Mouse (Mus musculus) midbrain, embryonic 14.5 days (tissue): Measurements from ENCODE around the gene Mob1b. TPM values are rescaled to one million over a fixed set of nuclear protein-coding genes. Genes with fewer than 3 reads are reported as not detected.
A peak's percentile ranks its signal among the peaks of the same experiment; 100 is the strongest.

Experiments
- ATAC-seq: fragments of 200-750 bp; cut with Nextera tagmentation; 2 replicates; pipeline ENCODE4 v1.8.0; 2017; ENCODE audit warnings: moderate number of reproducible peaks, moderate library complexity; ENCODE audit not compliant: low FRiP score, low TSS enrichment
- DNase-seq: peaks from one replicate; pipeline ENCODE4 v3.0.0-alpha.2; 2015
- H3K27ac ChIP-seq: fragments of 300-500 bp; sonication (generic); replicated peaks from 2 replicates; pipeline ENCODE4 v1.5.1; 2014; ENCODE audit warnings: mild to moderate bottlenecking, low read depth, low read length, moderate library complexity
- H3K27me3 ChIP-seq: fragments of 300-500 bp; sonication (generic); 2 replicates; pipeline ENCODE4 v1.6.1; 2014; ENCODE audit warnings: low read length, control low read depth, mixed read lengths; ENCODE audit not compliant: control insufficient read depth, insufficient read depth
- H3K36me3 ChIP-seq: fragments of 300-500 bp; sonication (generic); 2 replicates; pipeline ENCODE4 v1.6.1; 2014; ENCODE audit warnings: low read length, control low read depth; ENCODE audit not compliant: control insufficient read depth, insufficient read depth
- H3K4me1 ChIP-seq: fragments of 300-500 bp; sonication (generic); 2 replicates; pipeline ENCODE4 v1.6.1; 2014; ENCODE audit warnings: mild to moderate bottlenecking, antibody characterized with exemption, low read length, control low read depth; ENCODE audit not compliant: control insufficient read depth, insufficient read depth
- H3K4me2 ChIP-seq: fragments of 300-500 bp; sonication (generic); 2 replicates; pipeline ENCODE4 v1.6.1; 2014; ENCODE audit warnings: mild to moderate bottlenecking, low read length, moderate library complexity
- H3K4me3 ChIP-seq: fragments of 300-500 bp; sonication (generic); replicated peaks from 2 replicates; pipeline ENCODE4 v1.5.1; 2014; ENCODE audit warnings: low read depth, low read length
- H3K9ac ChIP-seq: fragments of 300-500 bp; sonication (generic); replicated peaks from 2 replicates; pipeline ENCODE4 v1.6.1; 2014; ENCODE audit warnings: mild to moderate bottlenecking, low read length, moderate library complexity
- H3K9me3 ChIP-seq: fragments of 300-500 bp; sonication (generic); 2 replicates; pipeline ENCODE4 v1.6.1; 2016; ENCODE audit warnings: low read length, control low read depth, mixed read lengths; ENCODE audit not compliant: control insufficient read depth
- WGBS: fragments of 180-500 bp; shearing (Covaris S2); extraction: QIAGEN DNeasy Blood & Tissue Kit; methylation state at CpG from one replicate; pipeline ENCODE4 v1.1.7; 2014; 5-methylcytosine and 5-hydroxymethylcytosine counted together
- polyA plus RNA-seq: library from polyadenylated mRNA; unstranded; fragments of >200 nt; fragmentation: Nextera tagmentation; extraction: Ambion mirVana; gene quantifications from 2 replicates; pipeline ENCODE4 v1.2.1, GENCODE M21; 2014

The Mob1b gene
- polyA plus RNA-seq: 13.4 and 13.7 TPM in 2 replicates

GRCm38 (mm10) chr5:88720116-88721002 lies at the start of gene Mob1b:
Gene Mob1b, plus strand, starts transcription at chr5:88720855.
- Histone ChIP-seq H3K27me3 (no peaks in the 10 kb centered on the region), H3K36me3 (no peaks in the 10 kb centered on the region), H3K4me2 (peak within 1 kb of the TSS; percentile 79), H3K9me3 (no peaks in the 10 kb centered on the region), H3K9ac (peak within 1 kb of the TSS; percentile 96), H3K4me1 (peaks cover 24% of the 10 kb centered on the region), H3K4me3 (peak within 1 kb of the TSS; percentile 97), H3K27ac (peak within 1 kb of the TSS; percentile 92)
- under 1% methylated on average over 53 of the region's 54 CpGs for WGBS
- DNase-seq (peak; percentile 98), ATAC-seq (peak; percentile 97)

- peak; percentile 57 for ATAC-seq
- Histone ChIP-seq H3K4me1 (peaks cover 22% of the 10 kb centered on the region), H3K36me3 (peaks cover 33% of the 10 kb centered on the region), H3K4me3 (peak overlapping the region; percentile 98), H3K9ac (peak overlapping the region; percentile 93), H3K9me3 (no peaks in the 10 kb centered on the region), H3K4me2 (peak overlapping the region; percentile 71), H3K27ac (peak overlapping the region; percentile 97), H3K27me3 (no peaks in the 10 kb centered on the region)
- WGBS: under 1% methylated on average over 47 of the region's 47 CpGs
- DNase-seq: no peak
Observed at GRCm38 (mm10) chr5:88674703-88675442, 45.8 kb upstream of the Mob1b start.

- Histone ChIP-seq H3K27me3 (no peaks in the 10 kb centered on the region), H3K4me2 (peak within 1 kb of the TSS; percentile 71), H3K27ac (peak within 1 kb of the TSS; percentile 97), H3K36me3 (peaks cover 25% of the 10 kb centered on the region), H3K9ac (peak within 1 kb of the TSS; percentile 93), H3K9me3 (no peaks in the 10 kb centered on the region), H3K4me3 (peak within 1 kb of the TSS; percentile 98), H3K4me1 (peaks cover 22% of the 10 kb centered on the region)
- 1% methylated on average over 126 of the region's 127 CpGs for WGBS
- ATAC-seq: peak; percentile 91
- peak; percentile 96 for DNase-seq
Observed at GRCm38 (mm10) chr5:88675443-88676387, 44.9 kb upstream of the Mob1b start, which contains the start of gene Grsf1. Gene Grsf1, minus strand, starts transcription at chr5:88676171.

- no peak overlapping the region for H3K4me2 ChIP-seq
- H3K4me1 ChIP-seq: peaks cover 14% of the 10 kb centered on the region
- H3K9ac ChIP-seq: no peak overlapping the region
- no peak for ATAC-seq
- no peaks in the 10 kb centered on the region for H3K27me3 ChIP-seq
- 68% methylated on average over 7 of the region's 7 CpGs for WGBS
- no peaks in the 10 kb centered on the region for H3K9me3 ChIP-seq
- H3K36me3 ChIP-seq: no peaks in the 10 kb centered on the region
- no peak for DNase-seq
- no peak overlapping the region for H3K27ac ChIP-seq
- no peak overlapping the region for H3K4me3 ChIP-seq
Observed at GRCm38 (mm10) chr5:88678929-88679328, 41.7 kb upstream of the Mob1b start.

GRCm38 (mm10) chr5:88679341-88679740 lies 41.3 kb upstream of the Mob1b start:
- H3K36me3 ChIP-seq: no peaks in the 10 kb centered on the region
- H3K27me3 ChIP-seq: no peaks in the 10 kb centered on the region
- WGBS: 11% methylated on average over 6 of the region's 6 CpGs
- no peaks in the 10 kb centered on the region for H3K9me3 ChIP-seq
- no peak overlapping the region for H3K27ac ChIP-seq
- ATAC-seq: no peak
- no peak overlapping the region for H3K9ac ChIP-seq
- no peak overlapping the region for H3K4me2 ChIP-seq
- no peak for DNase-seq
- H3K4me1 ChIP-seq: peaks cover 9% of the 10 kb centered on the region
- H3K4me3 ChIP-seq: no peak overlapping the region

- no peak overlapping the region for H3K4me2 ChIP-seq
- no peak overlapping the region for H3K9ac ChIP-seq
- DNase-seq (no peak), ATAC-seq (no peak)
- WGBS: 90% methylated on average over 6 of the region's 6 CpGs
- no peaks in the 10 kb centered on the region for H3K36me3 ChIP-seq
- H3K27ac ChIP-seq: no peak overlapping the region
- no peaks in the 10 kb centered on the region for H3K27me3 ChIP-seq
- H3K9me3 ChIP-seq: no peaks in the 10 kb centered on the region
- H3K4me3 ChIP-seq: no peak overlapping the region
- 0 out of 2 replicates have a peak, but pooled peaks cover 5% of the 10 kb centered on the region for H3K4me1 ChIP-seq
Observed at GRCm38 (mm10) chr5:88680567-88680966, 40.1 kb upstream of the Mob1b start.

- no peak for DNase-seq
- Histone ChIP-seq H3K9ac (no peak overlapping the region), H3K4me2 (no peak overlapping the region), H3K9me3 (no peaks in the 10 kb centered on the region), H3K27me3 (no peaks in the 10 kb centered on the region), H3K27ac (no peak overlapping the region), H3K4me1 (no peaks in the 10 kb centered on the region), H3K36me3 (no peaks in the 10 kb centered on the region), H3K4me3 (no peak overlapping the region)
- no peak for ATAC-seq
- 91% methylated on average over 9 of the region's 9 CpGs for WGBS
Observed at GRCm38 (mm10) chr5:88683706-88684105, 36.9 kb upstream of the Mob1b start.

- Histone ChIP-seq H3K27me3 (no peaks in the 10 kb centered on the region), H3K4me1 (no peaks in the 10 kb centered on the region), H3K4me3 (no peak overlapping the region), H3K36me3 (no peaks in the 10 kb centered on the region), H3K27ac (no peak overlapping the region), H3K9ac (no peak overlapping the region), H3K4me2 (no peak overlapping the region), H3K9me3 (no peaks in the 10 kb centered on the region)
- DNase-seq: no peak
- 34% methylated on average over 3 of the region's 3 CpGs for WGBS
- no peak for ATAC-seq
Observed at GRCm38 (mm10) chr5:88684226-88684625, 36.4 kb upstream of the Mob1b start.
